Mouse (Mus musculus): ENCODE measurements at regions not wholly inside any gene's neighbourhood (a gene's known extent, or its start where the extent isn't known, plus 50 kb on each side); places are given as distances from the start of the nearest gene placed in this dataset.

- DNase-seq (ENCODE audit: low read depth, low spot score), result no peak
- TF ChIP-seq KAT2A (conservative IDR thresholded peaks at IDR 0.05; ENCODE audit: low read depth, low read length), result no peak
- TF ChIP-seq MAX (IDR thresholded peaks at IDR 0.05; ENCODE audit: low read length), result no peak
- TF ChIP-seq POLR2A (IDR thresholded peaks at IDR 0.05; ENCODE audit: control insufficient read depth in 1 of 2, insufficient read depth in 1 of 2, low read depth in 1 of 2, low read length in 2 of 2, poor library complexity in 1 of 2), result no peak
- TF ChIP-seq POLR2AphosphoS5 (IDR thresholded peaks at IDR 0.05; ENCODE audit: borderline replicate concordance, low read depth, low read length), result no peak
- TF ChIP-seq CHD1 (IDR thresholded peaks at IDR 0.05; ENCODE audit: low read depth, low read length), result no peak
- no peak for TF ChIP-seq JUND (IDR thresholded peaks at IDR 0.05; ENCODE audit: low read depth, low read length)
- no peak for TF ChIP-seq ELF1 (IDR thresholded peaks at IDR 0.05; ENCODE audit: low read depth, low read length)
- TF ChIP-seq EP300 (IDR thresholded peaks at IDR 0.05; ENCODE audit: low read depth in 1 of 2, low read length in 2 of 2), result no peak
- Histone ChIP-seq H3K4me3 (ENCODE audit: control insufficient read depth in 1 of 2, insufficient read depth in 1 of 2, low read depth in 2 of 2, low read length in 2 of 2) (no peak overlapping the region), H3K36me3 (ENCODE audit: control insufficient read depth in 1 of 2, insufficient read depth in 2 of 2, low read length in 2 of 2) (no peaks in the 10 kb centered on the region), H3K27me3 (ENCODE audit: control insufficient read depth in 1 of 2, insufficient read depth in 2 of 2, low read length in 2 of 2) (no peaks in the 10 kb centered on the region), H3K9ac (ENCODE audit: control insufficient read depth, low read depth, low read length, poor library complexity, severe bottlenecking) (no peak overlapping the region), H3K9me3 (replicated peaks; ENCODE audit: insufficient read depth, low read length) (no peaks in the 10 kb centered on the region), H3K79me2 (ENCODE audit: control insufficient read depth, insufficient read depth, low read length, poor library complexity) (no peaks in the 10 kb centered on the region), H3K27ac (ENCODE audit: control insufficient read depth, low read depth, low read length) (no peak overlapping the region), H3K4me1 (ENCODE audit: control insufficient read depth in 1 of 2, insufficient read depth in 2 of 2, low read length in 2 of 2) (no peaks in the 10 kb centered on the region)
These were observed 220.6 kb upstream of the Noct start for GRCm38 (mm10) chr3:51003506-51004170.

- DNase-seq (ENCODE audit: low read depth, low spot score), result no peak
- no peak overlapping the region for H3K9ac ChIP-seq (ENCODE audit: control insufficient read depth, low read depth, low read length, poor library complexity, severe bottlenecking)
- H3K36me3 ChIP-seq (ENCODE audit: control insufficient read depth in 1 of 2, insufficient read depth in 2 of 2, low read length in 2 of 2), result no peaks in the 10 kb centered on the region
- H3K4me1 ChIP-seq (ENCODE audit: control insufficient read depth in 1 of 2, insufficient read depth in 2 of 2, low read length in 2 of 2), result no peaks in the 10 kb centered on the region
- H3K79me2 ChIP-seq (ENCODE audit: control insufficient read depth, insufficient read depth, low read length, poor library complexity), result no peaks in the 10 kb centered on the region
- TF ChIP-seq ELF1 (IDR thresholded peaks at IDR 0.05; ENCODE audit: low read depth, low read length), result no peak
- no peak for TF ChIP-seq TAL1 (IDR thresholded peaks at IDR 0.05; ENCODE audit: low read length)
- TF ChIP-seq MXI1 (IDR thresholded peaks at IDR 0.05; ENCODE audit: low read depth, low read length), result no peak
- no peak for TF ChIP-seq UBTF (IDR thresholded peaks at IDR 0.05; ENCODE audit: borderline replicate concordance, insufficient read depth, low read depth, low read length)
- no peak for TF ChIP-seq RAD21 (IDR thresholded peaks at IDR 0.05; ENCODE audit: low read depth, low read length)
- no peak for TF ChIP-seq KAT2A (conservative IDR thresholded peaks at IDR 0.05; ENCODE audit: low read depth, low read length)
- TF ChIP-seq POLR2AphosphoS2 (IDR thresholded peaks at IDR 0.05; ENCODE audit: low read length), result no peak
- no peak for TF ChIP-seq MAZ (IDR thresholded peaks at IDR 0.05; ENCODE audit: low read depth, low read length)
- TF ChIP-seq BHLHE40 (IDR thresholded peaks at IDR 0.05; ENCODE audit: borderline replicate concordance, low read depth, low read length), result no peak
- TF ChIP-seq E2F4 (IDR thresholded peaks at IDR 0.05; ENCODE audit: borderline replicate concordance, low read depth, low read length), result no peak
- TF ChIP-seq JUND (IDR thresholded peaks at IDR 0.05; ENCODE audit: low read depth, low read length), result no peak
- TF ChIP-seq SIN3A (IDR thresholded peaks at IDR 0.05; ENCODE audit: low read length), result no peak
- no peaks in the 10 kb centered on the region for H3K27me3 ChIP-seq (ENCODE audit: control insufficient read depth in 1 of 2, insufficient read depth in 2 of 2, low read length in 2 of 2)
- no peak overlapping the region for H3K4me3 ChIP-seq (ENCODE audit: control insufficient read depth in 1 of 2, insufficient read depth in 1 of 2, low read depth in 2 of 2, low read length in 2 of 2)
- no peaks in the 10 kb centered on the region for H3K9me3 ChIP-seq (replicated peaks; ENCODE audit: insufficient read depth, low read length)
- H3K27ac ChIP-seq (ENCODE audit: control insufficient read depth, low read depth, low read length), result no peak overlapping the region
These were observed 220.0 kb upstream of the Noct start for GRCm38 (mm10) chr3:51004216-51004615.

All from MEL (cell line).